Mouse (Mus musculus) stomach, postnatal 0 days (tissue): ENCODE measurements around the gene Cd80. TPM values are rescaled to one million over a fixed set of nuclear protein-coding genes. Genes with fewer than 3 reads are reported as not detected.

Experiments
- ATAC-seq: fragments of 200-750 bp; cut with Nextera tagmentation; 2 replicates; pipeline ENCODE4 v1.8.0; 2017; ENCODE audit not compliant: low FRiP score, low TSS enrichment
- DNase-seq: peaks from one replicate; pipeline ENCODE4 v3.0.0-alpha.2; 2016; ENCODE audit warnings: low spot score
- H3K27ac ChIP-seq: fragments of 300-500 bp; sonication (generic); replicated peaks from 2 replicates; pipeline ENCODE4 v1.5.1; 2014; ENCODE audit warnings: mild to moderate bottlenecking, control low read depth
- H3K27me3 ChIP-seq: fragments of 300-500 bp; sonication (generic); 2 replicates; pipeline ENCODE4 v1.6.1; 2014; ENCODE audit warnings: low read length; ENCODE audit not compliant: control insufficient read depth, insufficient read depth
- H3K36me3 ChIP-seq: fragments of 300-500 bp; sonication (generic); 2 replicates; pipeline ENCODE4 v1.6.1; 2014; ENCODE audit warnings: low read length, mixed read lengths; ENCODE audit not compliant: control insufficient read depth, insufficient read depth
- H3K4me1 ChIP-seq: fragments of 300-500 bp; sonication (generic); replicated peaks from 2 replicates; pipeline ENCODE4 v1.6.1; 2014; ENCODE audit warnings: antibody characterized with exemption; ENCODE audit not compliant: control insufficient read depth, insufficient read depth
- H3K4me2 ChIP-seq: fragments of 300-500 bp; sonication (generic); replicated peaks from 2 replicates; pipeline ENCODE4 v1.6.1; 2014; ENCODE audit warnings: low read depth, mild to moderate bottlenecking, control low read depth, moderate library complexity
- H3K4me3 ChIP-seq: fragments of 300-500 bp; sonication (generic); 2 replicates; pipeline ENCODE4 v1.5.1; 2014; ENCODE audit warnings: low read depth, low read length, control low read depth
- H3K9ac ChIP-seq: fragments of 300-500 bp; sonication (generic); 2 replicates; pipeline ENCODE4 v1.6.1; 2014; ENCODE audit warnings: mild to moderate bottlenecking, low read length, control low read depth, mixed read lengths
- H3K9me3 ChIP-seq: fragments of 300-500 bp; sonication (generic); 2 replicates; pipeline ENCODE4 v1.6.1; 2016; ENCODE audit warnings: low read length; ENCODE audit not compliant: control insufficient read depth
- CTCF ChIP-seq: IDR thresholded peaks from 2 replicates; pipeline ENCODE4 v1.5.1; 2016; ENCODE audit warnings: antibody characterized with exemption, low read depth, mild to moderate bottlenecking, moderate library complexity
- EP300 ChIP-seq: optimal IDR thresholded peaks from 2 replicates; pipeline ENCODE3; 2016; ENCODE audit warnings: antibody characterized with exemption
- WGBS: fragments of 180-500 bp; shearing (Covaris S2); extraction: QIAGEN DNeasy Blood & Tissue Kit; methylation state at CpG from one replicate; pipeline ENCODE4 v1.1.7; 2014; 5-methylcytosine and 5-hydroxymethylcytosine counted together
- polyA plus RNA-seq: library from polyadenylated mRNA; unstranded; fragments of >200 nt; fragmentation: Nextera tagmentation; extraction: Ambion mirVana; gene quantifications from 2 replicates; pipeline ENCODE4 v1.2.1, GENCODE M21; 2015

The Cd80 gene
- polyA plus RNA-seq, 1 experiment from 2014 or later = 0.45 TPM

DNA sequence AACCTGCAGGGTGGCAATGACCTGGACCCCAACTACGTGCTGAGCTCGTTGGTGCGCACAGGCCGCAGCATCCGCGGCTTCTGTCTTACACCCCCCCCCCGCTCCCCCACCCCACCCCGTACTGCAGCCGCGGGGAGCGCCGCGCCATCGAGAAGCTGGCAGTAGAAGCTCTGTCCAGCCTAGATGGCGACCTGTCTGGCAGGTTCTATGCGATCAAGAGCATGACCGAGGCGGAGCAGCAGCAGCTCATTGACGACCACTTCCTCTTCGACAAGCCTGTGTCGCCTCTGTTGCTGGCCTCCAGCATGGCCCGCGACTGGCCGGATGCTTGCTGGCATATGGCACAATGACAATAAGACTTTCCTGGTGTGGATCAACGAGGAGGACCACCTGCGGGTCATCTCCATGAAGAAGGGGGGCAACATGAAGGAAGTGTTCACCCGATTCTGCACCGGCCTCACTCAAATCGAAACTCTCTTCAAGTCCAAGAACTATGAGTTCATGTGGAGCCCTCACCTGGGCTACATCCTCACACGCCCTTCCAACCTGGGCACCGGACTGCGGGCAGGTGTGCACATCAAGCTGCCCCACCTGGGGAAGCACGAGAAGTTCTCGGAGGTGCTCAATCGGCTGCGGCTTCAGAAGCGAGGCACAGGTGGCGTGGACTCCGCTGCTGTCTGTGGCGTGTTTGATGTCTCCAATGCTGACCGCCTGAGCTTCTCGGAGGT, 28.4 kb downstream of the Cd80 start:
- no peak for TF ChIP-seq EP300
- TF ChIP-seq CTCF = peak; percentile 6; the same call in 1 of the 2 replicates
- Histone ChIP-seq H3K4me3 (peak overlapping the region; percentile 25), H3K9me3 (no peaks in the 10 kb centered on the region), H3K4me2 (peak overlapping the region; percentile 56), H3K4me1 (no peaks in the 10 kb centered on the region), H3K9ac (peak overlapping the region; percentile 23), H3K27me3 (no peaks in the 10 kb centered on the region), H3K27ac (no peak overlapping the region), H3K36me3 (no peaks in the 10 kb centered on the region)
- peak; percentile 46 for DNase-seq
- peak; percentile 57 for ATAC-seq
- WGBS = 29% methylated on average over 41 of the region's 42 CpGs

- DNase-seq (no peak), ATAC-seq (no peak)
- Histone ChIP-seq H3K4me3 (no peak overlapping the region), H3K9me3 (no peaks in the 10 kb centered on the region), H3K4me2 (no peak overlapping the region), H3K4me1 (no peaks in the 10 kb centered on the region), H3K27me3 (no peaks in the 10 kb centered on the region), H3K9ac (no peak overlapping the region), H3K36me3 (no peaks in the 10 kb centered on the region), H3K27ac (no peak overlapping the region)
- 79% methylated on average over 3 of the region's 3 CpGs for WGBS
- no peak for TF ChIP-seq CTCF
- no peak for TF ChIP-seq EP300
Measured at GRCm38 (mm10) chr16:38492551-38492950, 37.2 kb downstream of the Cd80 start.

DNA sequence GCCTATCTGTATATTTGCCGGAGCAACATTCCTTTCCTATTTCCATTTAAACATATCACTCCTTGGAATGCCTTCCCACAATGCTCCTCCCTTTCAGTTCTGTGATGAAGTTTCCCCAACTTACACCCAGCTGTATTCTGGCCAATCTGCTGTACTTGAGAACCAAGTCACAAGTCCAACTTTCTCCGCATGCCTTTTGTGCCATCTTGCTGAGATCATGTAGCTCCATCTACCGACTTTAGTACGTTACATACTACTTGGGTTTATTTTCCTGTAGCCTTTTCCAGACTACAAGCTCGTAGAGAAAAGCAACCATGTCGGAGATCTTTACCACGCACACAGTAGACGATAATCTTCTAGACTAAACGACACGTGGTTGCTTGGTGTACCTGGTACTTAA, 38.5 kb downstream of the Cd80 start:
- 0 out of 2 replicates have a peak, but pooled peaks cover 3% of the 10 kb centered on the region for H3K36me3 ChIP-seq
- H3K9ac ChIP-seq = no peak overlapping the region
- H3K4me2 ChIP-seq = no peak overlapping the region
- no peaks in the 10 kb centered on the region for H3K9me3 ChIP-seq
- ATAC-seq = no peak
- H3K27me3 ChIP-seq = no peaks in the 10 kb centered on the region
- TF ChIP-seq CTCF = peak; percentile 60
- no peak for TF ChIP-seq EP300
- H3K4me3 ChIP-seq = no peak overlapping the region
- no peak overlapping the region for H3K27ac ChIP-seq
- DNase-seq = no peak
- 75% methylated on average over 10 of the region's 10 CpGs for WGBS
- H3K4me1 ChIP-seq = no peaks in the 10 kb centered on the region

DNA sequence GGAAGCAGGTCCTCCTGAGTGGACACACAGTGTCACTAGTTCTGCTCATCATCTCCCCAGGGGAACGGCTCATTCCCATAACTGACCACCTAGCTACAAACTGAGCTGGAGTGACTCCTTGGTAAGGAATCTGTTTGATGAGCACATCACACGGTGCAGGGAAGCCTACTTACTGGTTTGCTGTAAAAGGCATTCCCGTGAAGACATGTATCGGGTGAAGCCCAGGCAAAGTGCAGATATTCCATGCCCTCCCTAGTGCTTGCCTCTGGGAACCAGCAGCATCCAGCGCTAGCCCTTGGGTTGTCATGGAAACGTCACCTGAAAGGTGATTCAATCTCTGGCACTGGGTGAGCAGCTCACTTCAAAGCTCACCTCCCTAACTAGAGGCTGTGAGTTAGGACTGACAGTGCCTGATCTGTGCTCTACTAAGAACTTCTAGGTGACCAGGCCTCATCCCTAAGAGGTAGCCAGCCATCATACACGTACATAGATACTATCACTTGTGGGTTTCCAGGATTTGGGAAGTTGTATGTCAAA, 41.3 kb downstream of the Cd80 start:
- no peak overlapping the region for H3K4me3 ChIP-seq
- H3K9ac ChIP-seq = no peak overlapping the region
- no peak for ATAC-seq
- H3K4me2 ChIP-seq = no peak overlapping the region
- DNase-seq = no peak
- 80% methylated on average over 7 of the region's 7 CpGs for WGBS
- H3K36me3 ChIP-seq = 0 out of 2 replicates have a peak, but pooled peaks cover 5% of the 10 kb centered on the region
- H3K4me1 ChIP-seq = no peaks in the 10 kb centered on the region
- TF ChIP-seq EP300 (no peak), CTCF (no peak)
- no peaks in the 10 kb centered on the region for H3K9me3 ChIP-seq
- H3K27ac ChIP-seq = no peak overlapping the region
- no peaks in the 10 kb centered on the region for H3K27me3 ChIP-seq

DNA sequence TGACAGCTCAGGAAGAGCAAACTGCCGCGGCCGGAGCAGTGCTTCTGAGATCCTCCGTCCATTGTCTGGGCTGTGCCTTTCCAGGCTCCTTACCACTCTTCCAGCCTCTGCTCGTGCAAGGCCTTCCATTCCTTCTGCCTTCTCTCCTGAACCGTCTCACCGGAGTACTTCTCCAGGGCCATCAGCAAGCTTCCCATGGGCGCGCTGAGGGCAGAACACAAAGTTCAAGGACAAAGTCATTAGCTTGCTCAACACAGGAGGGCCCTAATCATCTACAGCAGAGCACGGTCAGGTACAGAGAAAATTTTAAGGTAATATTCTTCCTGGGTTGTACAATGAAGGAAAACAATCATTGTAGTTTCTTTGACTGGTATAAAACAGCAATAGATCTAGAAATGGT, 47.1 kb downstream of the Cd80 start:
- Histone ChIP-seq H3K9ac (no peak overlapping the region), H3K9me3 (no peaks in the 10 kb centered on the region), H3K4me3 (no peak overlapping the region), H3K4me2 (no peak overlapping the region), H3K27ac (no peak overlapping the region), H3K36me3 (peaks cover 7% of the 10 kb centered on the region), H3K4me1 (no peaks in the 10 kb centered on the region), H3K27me3 (no peaks in the 10 kb centered on the region)
- 90% methylated on average over 10 of the region's 10 CpGs for WGBS
- DNase-seq (no peak), ATAC-seq (no peak)
- no peak for TF ChIP-seq CTCF
- TF ChIP-seq EP300 = no peak

GRCm38 (mm10) chr16:38503528-38503927, 48.2 kb downstream of the Cd80 start:
- TF ChIP-seq CTCF (no peak), EP300 (no peak)
- H3K4me3 ChIP-seq = no peak overlapping the region
- DNase-seq (no peak), ATAC-seq (no peak)
- H3K9ac ChIP-seq = no peak overlapping the region
- peaks cover 4% of the 10 kb centered on the region for H3K36me3 ChIP-seq
- H3K4me1 ChIP-seq = no peaks in the 10 kb centered on the region
- H3K27ac ChIP-seq = no peak overlapping the region
- H3K9me3 ChIP-seq = no peaks in the 10 kb centered on the region
- H3K4me2 ChIP-seq = no peak overlapping the region
- WGBS = 83% methylated on average over 4 of the region's 4 CpGs
- no peaks in the 10 kb centered on the region for H3K27me3 ChIP-seq
